Mouse (Mus musculus) ES-Bruce4 (cell line): ENCODE results near the gene Htr1a. TPM values are rescaled to one million over a fixed set of nuclear protein-coding genes. Genes with fewer than 3 reads are reported as not detected.
A peak's percentile ranks its signal among the peaks of the same experiment; 100 is the strongest.

Experiments
- H3K27ac ChIP-seq: 2 replicates; pipeline ENCODE4 v1.5.1; 2012; ENCODE audit warnings: low read length, inconsistent platforms; ENCODE audit not compliant: insufficient read depth
- H3K27me3 ChIP-seq: 2 replicates; pipeline ENCODE4 v1.6.1; 2012; ENCODE audit warnings: mild to moderate bottlenecking, low read length, inconsistent platforms; ENCODE audit not compliant: control insufficient read depth, poor library complexity, insufficient read depth, severe bottlenecking
- H3K36me3 ChIP-seq: 2 replicates; pipeline ENCODE4 v1.6.1; 2012; ENCODE audit warnings: inconsistent platforms, mild to moderate bottlenecking, low read length, moderate library complexity; ENCODE audit not compliant: control insufficient read depth, poor library complexity, insufficient read depth, severe bottlenecking
- H3K4me1 ChIP-seq: one replicate; pipeline ENCODE4 v1.8.1; 2011; ENCODE audit warnings: low read length; ENCODE audit not compliant: control insufficient read depth, insufficient read depth
- H3K4me3 ChIP-seq: 2 replicates; pipeline ENCODE4 v1.5.1; 2011; ENCODE audit warnings: low read depth, mild to moderate bottlenecking, low read length
- H3K9ac ChIP-seq: 2 replicates; pipeline ENCODE4 v1.6.1; 2012; ENCODE audit warnings: low read depth, mild to moderate bottlenecking, inconsistent platforms; ENCODE audit not compliant: poor library complexity, severe bottlenecking
- H3K9me3 ChIP-seq: replicated peaks from 2 replicates; pipeline ENCODE4 v1.6.1; 2012; ENCODE audit warnings: mild to moderate bottlenecking, low read length, inconsistent platforms; ENCODE audit not compliant: control insufficient read depth, poor library complexity, insufficient read depth, severe bottlenecking
- CTCF ChIP-seq: IDR thresholded peaks from one replicate; pipeline ENCODE4 v1.8.1; 2011; ENCODE audit warnings: low read depth, low read length
- EP300 ChIP-seq: IDR thresholded peaks from 2 replicates; pipeline ENCODE4 v1.6.1; 2011; ENCODE audit warnings: low read depth, low read length; ENCODE audit not compliant: insufficient read depth
- POLR2A ChIP-seq: IDR thresholded peaks from one replicate; pipeline ENCODE4 v1.8.1; 2011; ENCODE audit warnings: low read length; ENCODE audit not compliant: insufficient read depth
- polyA plus RNA-seq: library from polyadenylated mRNA; stranded (reverse); fragments of >200 nt; gene quantifications from 2 replicates; pipeline ENCODE4 v1.2.4, GENCODE M21; 2011; ENCODE audit warnings: low read depth; ENCODE audit not compliant: missing spikeins, insufficient read depth, insufficient read length

Gene Htr1a
- not detected in 2 replicates for polyA plus RNA-seq

DNA sequence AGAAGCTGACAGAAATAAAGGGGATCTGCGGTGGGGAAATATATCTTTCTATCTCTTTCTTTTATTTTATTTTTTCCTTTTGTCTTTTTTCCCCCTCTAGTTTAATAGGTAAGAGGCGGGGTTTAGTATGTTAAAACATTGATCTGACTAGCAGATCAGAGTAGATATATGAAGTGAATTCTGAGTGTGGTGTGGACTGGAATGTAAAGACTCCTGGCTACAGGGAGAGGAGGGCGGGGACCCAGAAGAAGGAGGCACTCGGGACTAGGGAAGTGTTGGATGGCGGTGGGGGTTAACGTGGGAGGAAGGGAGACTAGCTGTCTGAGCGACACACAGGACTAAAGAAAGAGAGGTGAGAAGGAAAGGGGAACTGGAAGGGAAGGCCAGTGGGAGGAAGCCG lies at the start of gene Htr1a:
Gene Htr1a, plus strand, starts transcription at position 301 of the 400 bp plus-strand sequence.
- H3K4me3 ChIP-seq, result peak within 1 kb of the TSS; percentile 54

DNA sequence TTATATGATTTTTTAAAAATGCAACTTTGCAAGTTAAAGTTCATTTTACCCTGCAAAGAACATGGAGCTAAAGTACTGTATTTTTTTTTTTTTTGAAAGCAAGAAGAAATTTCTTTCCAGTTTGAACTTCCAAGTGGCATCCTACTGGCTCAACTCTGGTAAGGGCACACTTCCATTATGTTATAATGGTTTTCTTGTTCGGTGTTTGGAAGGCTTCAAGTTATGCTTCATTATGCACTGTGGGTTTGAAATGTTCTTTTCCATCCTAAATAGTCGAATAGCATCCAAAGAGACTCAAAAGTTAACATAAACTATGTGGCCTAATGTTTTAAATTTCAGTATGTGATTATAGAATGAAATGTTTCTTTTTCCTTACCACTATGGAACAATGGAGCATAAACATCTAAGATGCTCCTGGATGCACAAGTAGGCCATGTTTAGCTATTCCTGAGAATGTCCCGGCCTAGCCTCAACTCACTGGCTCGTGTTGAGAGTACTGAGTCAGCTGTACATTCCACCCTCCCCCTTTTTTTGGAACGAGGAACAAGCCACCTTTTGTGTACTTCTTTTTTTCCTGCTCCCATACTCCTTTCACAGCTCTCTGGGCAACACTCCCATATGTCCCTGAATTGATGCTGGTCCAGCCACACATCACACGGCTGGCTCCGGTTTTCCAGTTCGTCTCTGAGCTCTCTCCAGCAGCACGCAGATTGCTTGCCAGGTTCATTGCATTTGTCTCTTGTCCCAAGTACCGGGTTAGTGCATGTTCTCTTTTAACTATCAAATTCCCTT lies 31.7 kb upstream of the Htr1a start:
- Histone ChIP-seq H3K4me1 (no peaks in the 10 kb centered on the region), H3K9ac (no peak overlapping the region), H3K36me3 (no peaks in the 10 kb centered on the region), H3K9me3 (no peaks in the 10 kb centered on the region), H3K27me3 (no peaks in the 10 kb centered on the region; the same call in 1 of the 2 replicates), H3K4me3 (no peak overlapping the region), H3K27ac (no peak overlapping the region)
- TF ChIP-seq POLR2A, result no peak
- TF ChIP-seq CTCF, result no peak
- no peak for TF ChIP-seq EP300

More for the DNA sequence above, at the start of gene Htr1a:
- Histone ChIP-seq H3K9me3 (no peaks in the 10 kb centered on the region), H3K9ac (no peak within 1 kb of the TSS), H3K27me3 (peaks cover 5% of the 10 kb centered on the region; the same call in 1 of the 2 replicates), H3K4me1 (no peaks in the 10 kb centered on the region), H3K36me3 (no peaks in the 10 kb centered on the region), H3K27ac (no peak within 1 kb of the TSS)
- TF ChIP-seq CTCF, result no peak

DNA sequence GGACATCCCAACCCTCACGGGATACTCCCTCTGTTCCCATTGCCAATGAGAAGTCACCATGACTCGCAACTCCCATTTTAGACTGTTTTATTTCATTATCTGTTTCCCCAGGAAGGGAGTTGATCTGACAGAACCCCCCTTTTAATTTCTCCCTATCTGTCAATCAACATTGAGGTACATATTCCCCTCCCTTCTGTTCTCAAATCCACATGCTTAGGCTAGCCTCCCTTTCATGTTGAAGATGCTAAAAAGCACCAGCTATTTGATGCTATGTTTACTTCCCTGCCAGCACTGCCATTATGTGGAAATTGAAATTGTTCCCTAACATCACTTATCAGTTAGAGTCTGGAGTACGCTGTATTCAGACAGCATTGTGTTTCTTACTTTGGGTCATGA lies 31.1 kb upstream of the Htr1a start:
- Histone ChIP-seq H3K4me1 (no peaks in the 10 kb centered on the region), H3K4me3 (no peak overlapping the region), H3K27ac (no peak overlapping the region), H3K27me3 (no peaks in the 10 kb centered on the region; the same call in 1 of the 2 replicates), H3K9me3 (no peaks in the 10 kb centered on the region), H3K9ac (no peak overlapping the region), H3K36me3 (no peaks in the 10 kb centered on the region)
- TF ChIP-seq POLR2A (no peak), CTCF (no peak), EP300 (no peak)

DNA sequence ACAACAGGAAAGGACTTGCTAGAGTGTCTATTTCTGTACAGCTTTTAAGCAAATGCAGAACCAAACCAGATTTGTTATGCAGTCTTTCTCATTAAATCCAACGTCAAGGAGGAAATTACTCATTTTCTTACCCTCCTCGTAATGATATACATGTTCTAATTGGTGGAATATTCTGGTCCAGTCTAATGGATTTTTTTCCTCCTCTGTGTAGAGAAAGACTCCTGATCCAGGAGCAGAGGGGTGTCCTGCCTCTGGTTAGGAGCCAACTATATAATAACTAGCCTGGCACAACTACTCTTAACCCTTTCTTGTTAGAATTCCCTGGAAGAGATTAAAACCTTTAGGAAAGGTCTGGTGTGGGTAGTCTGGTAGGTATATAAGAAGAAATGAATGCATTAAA lies 10.3 kb upstream of the Htr1a start:
- H3K27ac ChIP-seq, result no peak overlapping the region
- no peaks in the 10 kb centered on the region for H3K4me1 ChIP-seq
- no peaks in the 10 kb centered on the region for H3K27me3 ChIP-seq
- no peaks in the 10 kb centered on the region for H3K36me3 ChIP-seq
- H3K9ac ChIP-seq, result no peak overlapping the region
- H3K9me3 ChIP-seq, result no peaks in the 10 kb centered on the region; the same call in 1 of the 2 replicates
- H3K4me3 ChIP-seq, result no peak overlapping the region
- TF ChIP-seq EP300 (no peak), POLR2A (no peak), CTCF (no peak)

DNA sequence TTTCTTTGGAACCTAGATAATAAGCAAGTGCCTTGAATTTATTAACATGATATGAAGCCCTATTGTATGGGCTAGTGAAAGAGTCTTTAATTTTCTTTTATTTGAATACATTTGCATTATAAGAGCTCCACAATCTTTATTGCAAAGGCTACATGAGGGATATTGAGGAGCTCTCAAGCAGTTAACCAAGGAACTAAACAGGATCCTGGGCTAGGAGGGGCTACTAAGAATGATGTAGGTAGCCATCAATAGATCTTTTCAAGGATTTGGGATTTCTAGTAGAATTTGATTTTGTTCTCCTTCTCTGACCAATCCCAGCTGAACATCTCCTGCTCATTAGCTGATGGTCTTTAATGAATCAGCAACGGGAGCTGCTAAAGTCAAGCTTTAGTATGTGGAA lies 9.8 kb upstream of the Htr1a start:
- H3K9me3 ChIP-seq, result no peaks in the 10 kb centered on the region; the same call in 1 of the 2 replicates
- no peaks in the 10 kb centered on the region for H3K27me3 ChIP-seq
- H3K36me3 ChIP-seq, result no peaks in the 10 kb centered on the region
- H3K4me3 ChIP-seq, result no peak overlapping the region
- no peaks in the 10 kb centered on the region for H3K4me1 ChIP-seq
- no peak overlapping the region for H3K9ac ChIP-seq
- no peak for TF ChIP-seq POLR2A
- TF ChIP-seq CTCF, result no peak
- TF ChIP-seq EP300, result no peak
- no peak overlapping the region for H3K27ac ChIP-seq

DNA sequence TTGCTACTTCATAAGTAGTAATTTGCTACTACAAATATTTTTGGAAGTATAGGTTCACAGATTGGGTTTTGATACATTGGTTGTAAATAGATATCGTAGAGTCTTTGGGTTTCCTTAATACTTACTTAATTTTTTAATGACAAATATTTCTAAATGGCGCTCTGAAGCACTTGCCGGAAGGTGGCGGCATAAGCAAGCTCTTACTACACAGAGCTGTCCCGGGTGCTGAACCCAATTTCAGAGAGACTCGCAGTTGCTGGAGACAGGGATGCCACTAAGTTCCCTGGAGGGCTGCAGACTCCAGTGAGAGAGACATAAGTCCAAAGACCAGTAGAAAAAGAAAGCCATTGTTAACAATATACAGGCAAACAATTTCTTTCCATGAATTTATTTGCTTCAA lies 863 bp upstream of the Htr1a start:
- TF ChIP-seq CTCF, result peak; percentile 72
- no peak for TF ChIP-seq POLR2A
- TF ChIP-seq EP300, result no peak
- H3K36me3 ChIP-seq, result no peaks in the 10 kb centered on the region
- H3K4me1 ChIP-seq, result no peaks in the 10 kb centered on the region

More for the DNA sequence above, 863 bp upstream of the Htr1a start:
- Histone ChIP-seq H3K27me3 (peaks cover 5% of the 10 kb centered on the region; the same call in 1 of the 2 replicates), H3K27ac (no peak overlapping the region), H3K4me3 (no peak overlapping the region), H3K9ac (no peak overlapping the region), H3K9me3 (no peaks in the 10 kb centered on the region)
